In genomic region chr15:25959375-25959774, GRCm38 (mm10) we compare ENCODE assay signal across 8 mouse cellular contexts. TPM values are rescaled to one million over a fixed set of nuclear protein-coding genes. Genes with fewer than 3 reads are reported as not detected.
DNase-seq lines count a peak whose midpoint lies in the region; ATAC-seq and TF ChIP-seq lines count a peak whose summit lies in the region.

No protein-coding gene starts in this region.

- peak; percentile 38 to 67 for DNase-seq in cerebellum, postnatal 10 days
- DNase-seq in cerebellum, adult 11-12 months = no peak
- DNase-seq in 416B (ENCODE audit: low read depth) = peak; percentile 55
- DNase-seq in c-Kit-positive CD71-positive TER-119-positive erythroid progenitor cells, embryonic 14.5 days (ENCODE audit: low spot score) = no peak

- TF ChIP-seq CTCF in cortical plate, adult 2 months (IDR thresholded peaks at IDR 0.05; ENCODE audit: extremely low read depth, insufficient read depth, low read length) = peak; percentile 65

- no peak overlapping the region for H3K4me3 ChIP-seq in cortical plate, adult 2 months (ENCODE audit: insufficient read depth, low read length)

- ATAC-seq in inflammation-experienced regulatory T-cells, adult 6 months = peak; percentile 55
- peak; percentile 92 for ATAC-seq in megakaryocyte-erythroid progenitor cell, adult 5-6 weeks (replicated peaks; ENCODE audit: low FRiP score, low TSS enrichment, poor library complexity, severe bottlenecking)
- no peak for ATAC-seq in erythroblast, adult 5-6 weeks (replicated peaks; ENCODE audit: low FRiP score, poor library complexity, severe bottlenecking)

- no peak for TF ChIP-seq POLR2A in cortical plate, adult 2 months (IDR thresholded peaks at IDR 0.05; ENCODE audit: extremely low read depth, insufficient read depth, low read length)

- no peak overlapping the region for H3K27ac ChIP-seq in cortical plate, adult 2 months (ENCODE audit: insufficient read depth, low read length)

- H3K4me1 ChIP-seq in cortical plate, adult 2 months (ENCODE audit: control insufficient read depth, insufficient read depth, low read length) = no peaks in the 10 kb centered on the region

RNA-seq across cellular contexts. Expression of gene Zfp622, which starts 24.8 kb away (rescaled TPM):
- polyA plus RNA-seq in cortical plate, adult 2 months (2012; rRNA removed) = 34.7 and 36.5 TPM in 2 replicates
- polyA plus RNA-seq in inflammation-experienced regulatory T-cells, adult 6 months (2017; shearing (Covaris generic)) = 10 to 100 TPM in 2 of 3 experiments, 1 to 10 TPM in 1; 9.7 to 16.7 (median 11.3) TPM
- 41.5 and 46.7 TPM in 2 replicates for total RNA-seq in megakaryocyte-erythroid progenitor cell, adult 5-6 weeks (2014; fragmentation: Nextera tagmentation)
- 101 and 106 TPM in 2 replicates for total RNA-seq in megakaryocyte-erythroid progenitor cell, adult 5-6 weeks (2017)
- total RNA-seq in erythroblast, adult 5-6 weeks (2015; ENCODE audit: low replicate concordance) = 15.7 and 27.9 TPM in 2 replicates
- 12.5 and 24.1 TPM in 2 replicates for total RNA-seq in erythroblast, adult 5-6 weeks (2017; ENCODE audit: low replicate concordance)

Comparison
In these comparisons a context has a peak if more than half of its experiments do, and no peak if none do; other contexts are left out.
1. DNase-seq: peak in cerebellum, postnatal 10 days (2 of 2) and 416B (single experiment); none in cerebellum, adult 11-12 months (single experiment) and c-Kit-positive CD71-positive TER-119-positive erythroid progenitor cells, embryonic 14.5 days (single experiment).